Mouse (Mus musculus) lung, adult 2 months (tissue): ENCODE measurements around the gene Olfr826.

ENCODE experiments used
- CTCF ChIP-seq: fragments of 200-500 bp; IDR thresholded peaks from 2 replicates; pipeline ENCODE4 v1.5.1; 2011; ENCODE audit warnings: mild to moderate bottlenecking, low read length, control low read depth; ENCODE audit not compliant: insufficient read depth
- POLR2A ChIP-seq: fragments of 200-500 bp; IDR thresholded peaks from 2 replicates; pipeline ENCODE4 v1.6.1; 2011; ENCODE audit warnings: low read depth, mild to moderate bottlenecking, control low read depth, low read length, borderline replicate concordance; ENCODE audit errors: extremely low read depth

DNA sequence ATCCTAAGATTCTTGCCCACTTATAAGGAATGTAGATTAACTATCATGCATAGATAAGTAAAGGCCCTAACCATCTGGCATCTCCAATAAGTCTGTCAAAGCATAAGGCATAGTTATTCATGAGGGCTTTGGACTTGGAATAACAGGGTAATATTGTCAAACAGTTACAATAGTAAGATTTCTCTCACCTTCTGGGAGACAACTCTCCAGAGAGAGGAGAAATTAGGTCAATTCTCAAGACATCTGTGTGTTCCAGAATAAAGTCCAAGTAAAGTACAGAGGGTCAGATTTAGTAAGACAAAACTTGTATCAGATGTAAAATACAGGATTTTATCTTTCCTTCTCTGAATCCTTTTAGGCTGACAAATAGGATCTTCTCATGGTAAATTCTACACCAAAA, 17.3 kb downstream of the Olfr826 start, which contains the start of gene Olfr825:
- no peak for TF ChIP-seq CTCF
- no peak for TF ChIP-seq POLR2A
